Mouse (Mus musculus) liver, embryonic 14.5 days (tissue): ENCODE results near the gene Fuk. TPM values are rescaled to one million over a fixed set of nuclear protein-coding genes. Genes with fewer than 3 reads are reported as not detected.
"Not testable (repeated sequence)": the region's sequence is repeated elsewhere in the genome, so short reads cannot be mapped to it uniquely, and the experiment has no call there.

Experiments used
- ATAC-seq: fragments of 200-750 bp; cut with Nextera tagmentation; 2 replicates; pipeline ENCODE4 v1.8.0; 2017; ENCODE audit warnings: moderate number of reproducible peaks, mild to moderate bottlenecking, moderate library complexity; ENCODE audit not compliant: insufficient read depth
- DNase-seq, 3 experiments: peaks; one replicate each; pipeline ENCODE4 v3.0.0-alpha.2; 2012 to 2013; ENCODE audit warnings: low read depth in 3 of 3, low spot score in 3 of 3
- H3K27ac ChIP-seq: fragments of 300-500 bp; sonication (generic); 2 replicates; pipeline ENCODE4 v1.5.1; 2014; ENCODE audit warnings: moderate library complexity, mild to moderate bottlenecking, control low read depth, inconsistent platforms
- H3K27me3 ChIP-seq: fragments of 300-500 bp; sonication (generic); 2 replicates; pipeline ENCODE4 v1.6.1; 2014; ENCODE audit warnings: mild to moderate bottlenecking, low read length, moderate library complexity; ENCODE audit not compliant: control insufficient read depth, insufficient read depth
- H3K36me3 ChIP-seq: fragments of 300-500 bp; sonication (generic); replicated peaks from 2 replicates; pipeline ENCODE4 v1.6.1; 2014; ENCODE audit warnings: low read depth; ENCODE audit not compliant: control insufficient read depth, insufficient read depth
- H3K4me1 ChIP-seq, 2 experiments: fragments of 200-500 bp in 1 of 2; fragments of 300-500 bp in 1 of 2; sonication (generic) in 1 of 2; replicated peaks; 2 replicates each; pipeline ENCODE4 v1.6.1; 2012 to 2014; ENCODE audit warnings: antibody characterized with exemption in 1 of 2, inconsistent platforms in 1 of 2, low read length in 1 of 2; ENCODE audit not compliant: control insufficient read depth in 2 of 2, insufficient read depth in 2 of 2
- H3K4me2 ChIP-seq: fragments of 300-500 bp; sonication (generic); 2 replicates; pipeline ENCODE4 v1.6.1; 2014; ENCODE audit warnings: low read depth, mild to moderate bottlenecking, control low read depth, moderate library complexity
- H3K4me3 ChIP-seq, 2 experiments: fragments of 200-500 bp in 1 of 2; fragments of 300-500 bp in 1 of 2; sonication (generic) in 1 of 2; 2 replicates each; pipeline ENCODE4 v1.5.1; 2012 to 2014; ENCODE audit warnings: low read depth in 2 of 2, low read length in 2 of 2, mild to moderate bottlenecking in 2 of 2, control low read depth in 1 of 2, inconsistent platforms in 1 of 2, moderate library complexity in 1 of 2; ENCODE audit not compliant: insufficient read depth in 1 of 2
- H3K9ac ChIP-seq: fragments of 300-500 bp; sonication (generic); replicated peaks from 2 replicates; pipeline ENCODE4 v1.6.1; 2014; ENCODE audit warnings: mild to moderate bottlenecking, control low read depth, moderate library complexity
- H3K9me3 ChIP-seq: fragments of 300-500 bp; sonication (generic); 2 replicates; pipeline ENCODE4 v1.6.1; 2016; ENCODE audit warnings: low read length, mixed read lengths; ENCODE audit not compliant: control insufficient read depth
- CTCF ChIP-seq: IDR thresholded peaks from 2 replicates; pipeline ENCODE4 v1.5.1; 2016; ENCODE audit warnings: antibody characterized with exemption, low read depth, control low read depth
- EP300 ChIP-seq: IDR thresholded peaks from 2 replicates; pipeline ENCODE4 v1.6.1; 2016; ENCODE audit warnings: antibody characterized with exemption, low read depth
- WGBS: fragments of 180-500 bp; shearing (Covaris S2); extraction: QIAGEN DNeasy Blood & Tissue Kit; methylation state at CpG from one replicate; pipeline ENCODE4 v1.1.7; 2014; ENCODE audit not compliant: insufficient replicate concordance; 5-methylcytosine and 5-hydroxymethylcytosine counted together
- polyA plus RNA-seq, 2 experiments: library from polyadenylated mRNA; depleted of rRNA in 1 of 2; stranded (reverse) in 1 of 2; unstranded in 1 of 2; fragments of >200 nt; fragmentation: Nextera tagmentation in 1 of 2; extraction: Ambion mirVana in 1 of 2; gene quantifications; 2 replicates each; pipeline versions ENCODE4 v1.2.1 to v1.2.3; 2012 to 2014

Gene Fuk
- polyA plus RNA-seq, 2 experiments = 1.3 to 2.5 TPM

DNA sequence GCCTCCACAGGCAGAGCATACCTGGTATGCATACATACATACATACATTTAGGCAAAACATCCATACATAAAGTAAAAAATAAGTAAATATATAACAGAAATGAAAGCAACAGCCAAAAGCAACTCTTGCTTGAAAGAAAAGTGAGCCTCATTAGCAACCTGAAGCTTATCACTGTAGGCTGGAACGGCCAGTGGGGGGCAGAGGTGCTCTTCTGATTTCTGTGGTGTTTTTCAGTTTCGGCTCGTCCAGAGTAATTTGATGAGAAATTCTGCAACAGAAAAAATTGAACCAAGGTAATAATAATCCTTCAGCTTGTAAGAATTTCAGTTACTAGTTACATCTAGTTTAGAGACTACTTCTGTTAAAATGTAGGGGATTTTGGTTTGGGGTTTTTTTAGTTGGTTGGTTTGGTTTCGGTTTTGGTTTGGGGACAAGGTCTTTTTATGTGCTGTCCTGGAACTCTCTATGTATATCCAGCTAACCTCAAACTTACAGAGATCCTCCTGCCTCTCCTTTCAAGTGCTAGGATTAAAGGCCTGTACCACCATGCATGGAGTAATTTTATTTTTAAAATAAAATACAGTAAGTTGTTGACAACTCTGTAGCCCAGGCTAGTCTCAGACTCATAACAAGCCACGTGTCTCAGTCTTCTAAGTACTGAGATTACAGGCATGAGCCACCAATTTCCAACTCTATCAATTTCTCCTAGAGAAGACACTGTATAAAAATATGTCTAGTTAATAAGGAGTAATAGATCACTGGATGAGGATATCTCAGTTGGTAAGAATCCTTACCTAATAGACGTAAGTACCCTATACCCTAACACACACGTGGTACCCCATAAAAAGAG lies 42.4 kb downstream of the Fuk start:
- peak in 1 of 3 experiments; percentile 12 for DNase-seq
- Histone ChIP-seq H3K4me2 (no peak overlapping the region), H3K36me3 (peaks cover 57% of the 10 kb centered on the region)

DNA sequence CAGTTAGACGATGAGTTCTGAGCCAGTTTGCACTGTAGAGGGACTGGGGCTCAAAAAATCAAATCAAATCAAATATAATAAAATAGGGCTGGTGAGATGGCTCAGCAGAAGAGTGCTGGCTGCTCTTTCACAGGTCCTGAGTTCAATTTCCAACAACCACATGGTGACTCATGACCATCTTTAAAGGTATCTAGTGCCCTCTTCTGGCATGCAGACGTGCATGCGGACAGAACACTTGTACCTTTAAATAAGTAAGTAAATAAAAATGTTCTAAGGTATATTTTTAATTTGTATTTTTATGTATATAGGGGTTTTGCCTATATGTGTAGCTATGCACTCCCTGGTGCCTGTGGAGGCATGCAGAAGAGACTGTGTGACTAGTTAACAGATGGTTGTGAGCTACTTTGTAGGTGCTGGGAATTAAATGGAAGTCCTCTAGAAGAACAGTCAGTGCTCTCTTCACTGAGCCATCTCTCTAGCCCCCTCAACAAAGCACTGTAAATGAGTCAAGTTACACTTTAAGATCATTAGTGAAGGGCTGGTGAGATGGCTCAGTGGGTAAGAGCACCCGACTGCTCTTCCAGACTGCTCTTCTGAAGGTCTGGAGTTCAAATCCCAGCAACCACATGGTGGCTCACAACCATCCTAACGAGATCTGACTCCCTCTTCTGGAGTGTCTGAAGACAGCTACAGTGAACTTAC lies 45.4 kb downstream of the Fuk start:
- Histone ChIP-seq H3K9me3 (no peaks in the 10 kb centered on the region), H3K36me3 (peaks cover 72% of the 10 kb centered on the region), H3K4me3 (no peak overlapping the region), H3K4me2 (no peak overlapping the region), H3K9ac (no peak overlapping the region), H3K4me1 (no peaks in the 10 kb centered on the region), H3K27ac (no peak overlapping the region), H3K27me3 (no peaks in the 10 kb centered on the region)
- no peak for DNase-seq
- WGBS = 79% methylated on average over 4 of the region's 5 CpGs
- TF ChIP-seq EP300 = no peak
- TF ChIP-seq CTCF = peak; percentile 36; the same call in 1 of the 2 replicates
- ATAC-seq = no peak

More for the DNA sequence above, 42.4 kb downstream of the Fuk start:
- no peak overlapping the region for H3K4me3 ChIP-seq
- TF ChIP-seq EP300 = no peak
- TF ChIP-seq CTCF = peak; percentile 53
- no peak overlapping the region for H3K27ac ChIP-seq
- WGBS = 72% methylated on average over 7 of the region's 7 CpGs
- no peaks in the 10 kb centered on the region for H3K4me1 ChIP-seq
- H3K27me3 ChIP-seq = no peaks in the 10 kb centered on the region
- ATAC-seq = no peak
- no peaks in the 10 kb centered on the region for H3K9me3 ChIP-seq
- no peak overlapping the region for H3K9ac ChIP-seq

DNA sequence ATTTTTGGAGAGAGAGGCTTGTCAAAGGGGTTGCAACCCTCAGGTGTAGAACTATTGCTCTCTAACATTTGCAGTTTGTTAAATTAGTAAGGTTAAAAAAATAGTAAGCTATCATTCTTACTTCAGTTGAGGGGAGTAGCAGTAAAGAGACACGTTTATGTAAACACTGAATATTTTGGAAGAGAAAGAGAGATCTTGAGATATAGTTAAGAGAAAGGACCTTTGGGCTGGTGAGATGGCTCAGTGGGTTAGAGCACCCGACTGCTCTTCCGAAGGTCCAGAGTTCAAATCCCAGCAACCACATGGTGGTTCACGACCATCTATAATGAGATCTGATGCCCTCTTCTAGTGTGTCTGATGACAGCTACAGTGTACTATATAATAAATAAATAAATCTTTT lies 46.2 kb downstream of the Fuk start:
- not testable (repeated sequence) for H3K27me3 ChIP-seq, ATAC-seq, DNase-seq, H3K4me3 ChIP-seq, H3K9me3 ChIP-seq, H3K4me1 ChIP-seq, H3K27ac ChIP-seq, H3K9ac ChIP-seq, H3K4me2 ChIP-seq
- 82% methylated on average over 4 of the region's 4 CpGs for WGBS
- peaks cover 78% of the 10 kb centered on the region for H3K36me3 ChIP-seq

DNA sequence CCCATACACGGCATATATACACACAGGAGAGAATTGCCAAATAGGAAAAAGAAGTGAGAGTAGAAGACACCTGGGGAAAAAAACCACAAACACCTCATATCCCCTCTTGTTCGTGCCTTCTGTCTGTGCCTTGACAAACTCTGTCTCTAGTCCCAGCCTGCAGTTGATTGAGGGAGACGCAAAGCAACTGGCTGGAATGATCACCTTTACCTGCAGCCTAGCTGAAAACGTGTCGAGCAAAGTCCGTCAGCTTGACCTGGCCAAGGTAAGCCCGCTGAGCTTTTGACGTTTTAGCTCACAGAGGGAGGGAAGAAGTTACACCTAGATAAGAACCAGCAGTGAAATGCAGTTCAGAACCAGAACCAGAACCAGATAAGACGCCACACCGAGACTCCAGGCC lies 51.1 kb downstream of the Fuk start:
- H3K4me3 ChIP-seq = no peak overlapping the region
- no peak for ATAC-seq
- H3K9me3 ChIP-seq = no peaks in the 10 kb centered on the region
- H3K4me2 ChIP-seq = no peak overlapping the region
- WGBS = 81% methylated on average over 10 of the region's 10 CpGs
- TF ChIP-seq CTCF (no peak), EP300 (no peak)
- peaks cover 56% of the 10 kb centered on the region for H3K36me3 ChIP-seq
- no peak overlapping the region for H3K27ac ChIP-seq
- H3K4me1 ChIP-seq = peaks cover 7 to 10% of the 10 kb centered on the region in 2 experiments
- no peak overlapping the region for H3K9ac ChIP-seq
- no peaks in the 10 kb centered on the region for H3K27me3 ChIP-seq
- no peak for DNase-seq
